Mouse (Mus musculus): ENCODE results near the gene Cdt1. TPM values are rescaled to one million over a fixed set of nuclear protein-coding genes. Genes with fewer than 3 reads are reported as not detected.
"Not testable (repeated sequence)": the region's sequence is repeated elsewhere in the genome, so short reads cannot be mapped to it uniquely, and the experiment has no call there.

The Cdt1 gene
- polyA plus RNA-seq, 1 experiment, result 68.5 TPM

DNA sequence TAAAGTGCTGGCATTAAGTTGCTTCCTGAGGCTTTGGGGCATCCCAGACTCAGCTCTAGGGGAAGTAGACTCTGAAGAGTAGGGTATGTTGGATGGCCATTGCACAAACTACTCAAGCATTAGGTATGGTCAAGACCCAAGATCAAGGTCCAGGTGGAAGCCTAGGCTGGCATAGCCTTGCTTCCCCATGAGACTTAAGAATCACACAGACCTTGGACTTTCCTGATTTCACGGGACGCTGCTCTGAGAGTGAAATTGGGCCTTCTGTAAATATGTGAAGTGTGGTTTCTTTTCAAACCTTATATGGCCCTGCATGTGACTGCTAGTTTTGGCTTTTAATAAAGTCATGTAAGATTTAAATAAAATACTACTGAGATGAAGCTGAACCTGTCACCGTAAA lies 4.9 kb downstream of the Cdt1 start:
- Histone ChIP-seq H3K4me1 (ENCODE audit: control insufficient read depth, insufficient read depth, low read length) (no peaks in the 10 kb centered on the region; the same call in 1 of the 2 replicates), H3K4me3 (replicated peaks; ENCODE audit: control insufficient read depth, low read depth, low read length) (no peak overlapping the region), H3K27ac (ENCODE audit: control insufficient read depth, insufficient read depth, low read depth, low read length, poor library complexity) (no peak overlapping the region)
- TF ChIP-seq CTCF (IDR thresholded peaks at IDR 0.05; ENCODE audit: control insufficient read depth, insufficient read depth, low read length) (no peak), POLR2A (IDR thresholded peaks at IDR 0.05; ENCODE audit: borderline replicate concordance, control insufficient read depth, low read depth, low read length) (no peak)
- 94% methylated on average over 3 of the region's 3 CpGs for WGBS

DNA sequence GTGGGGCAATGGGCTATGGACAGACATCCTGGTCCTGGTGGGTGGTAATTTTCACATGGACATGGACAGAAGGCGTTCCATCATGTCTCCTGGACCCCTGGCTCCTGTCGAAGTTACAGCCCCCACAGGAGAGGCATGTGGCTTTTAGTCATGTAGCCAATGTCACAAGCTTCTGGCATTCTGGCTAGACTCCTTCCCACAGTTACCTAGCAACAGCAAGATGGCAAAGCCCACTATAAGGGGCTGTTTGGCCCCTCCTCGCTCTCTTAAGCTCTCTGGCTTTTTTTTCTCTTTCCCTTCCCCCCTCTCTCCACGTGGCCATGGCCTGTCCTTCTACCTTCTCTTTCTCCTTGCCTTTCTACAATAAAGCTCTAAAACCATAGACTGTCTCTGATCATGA lies 5.4 kb downstream of the Cdt1 start:
- not testable (repeated sequence) for H3K4me3 ChIP-seq (replicated peaks; ENCODE audit: control insufficient read depth, low read depth, low read length); H3K27ac ChIP-seq (ENCODE audit: control insufficient read depth, insufficient read depth, low read depth, low read length, poor library complexity); H3K4me1 ChIP-seq (ENCODE audit: control insufficient read depth, insufficient read depth, low read length)
- WGBS, result 70% methylated on average over 4 of the region's 4 CpGs

DNA sequence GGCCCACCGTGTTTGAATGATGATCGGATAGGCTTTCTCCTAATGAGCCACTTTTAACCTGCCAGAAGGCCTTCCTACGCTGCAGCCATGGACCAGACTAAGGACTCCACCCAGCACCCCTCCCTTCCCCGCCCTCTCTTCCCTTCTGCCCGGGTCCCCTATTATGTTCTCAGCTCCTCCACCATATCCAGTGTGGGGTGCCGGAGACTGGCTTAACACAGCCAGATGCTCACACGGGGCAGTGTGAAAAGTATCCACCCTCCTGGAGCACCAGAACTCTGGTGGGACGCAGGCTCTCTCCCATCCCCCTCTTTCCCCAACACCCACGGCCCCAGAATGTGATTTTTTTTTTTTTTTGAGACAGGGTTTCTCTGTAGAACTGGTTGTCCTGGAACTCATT lies 5.8 kb downstream of the Cdt1 start:
- Histone ChIP-seq H3K4me1 (ENCODE audit: control insufficient read depth, insufficient read depth, low read length) (no peaks in the 10 kb centered on the region; the same call in 1 of the 2 replicates), H3K4me3 (replicated peaks; ENCODE audit: control insufficient read depth, low read depth, low read length) (no peak overlapping the region), H3K27ac (ENCODE audit: control insufficient read depth, insufficient read depth, low read depth, low read length, poor library complexity) (no peak overlapping the region)
- WGBS, result 59% methylated on average over 9 of the region's 9 CpGs
- TF ChIP-seq CTCF (IDR thresholded peaks at IDR 0.05; ENCODE audit: control insufficient read depth, insufficient read depth, low read length) (no peak), POLR2A (IDR thresholded peaks at IDR 0.05; ENCODE audit: borderline replicate concordance, control insufficient read depth, low read depth, low read length) (no peak)

DNA sequence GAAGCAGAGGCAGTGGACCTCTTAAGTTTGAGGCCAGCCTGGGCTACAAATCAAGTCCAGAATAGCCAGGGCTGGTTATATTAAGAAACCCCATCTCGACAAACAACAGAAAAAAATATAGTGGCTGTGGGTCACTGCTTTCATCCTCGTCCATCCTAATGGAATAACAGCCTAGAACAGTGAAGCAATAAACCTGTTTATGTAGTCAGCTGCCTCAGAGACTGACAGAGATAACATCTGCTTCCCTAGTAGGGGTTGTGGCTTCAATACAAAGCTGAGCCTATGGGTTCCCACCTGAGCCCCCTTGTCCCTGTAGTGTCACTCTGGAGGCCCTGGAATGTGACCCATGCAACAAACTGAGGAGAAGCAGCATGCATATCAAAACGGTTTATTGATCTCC lies 6.4 kb downstream of the Cdt1 start:
- 61% methylated on average over 3 of the region's 3 CpGs for WGBS
- Histone ChIP-seq H3K27ac (ENCODE audit: control insufficient read depth, insufficient read depth, low read depth, low read length, poor library complexity) (no peak overlapping the region), H3K4me3 (replicated peaks; ENCODE audit: control insufficient read depth, low read depth, low read length) (no peak overlapping the region), H3K4me1 (ENCODE audit: control insufficient read depth, insufficient read depth, low read length) (no peaks in the 10 kb centered on the region; the same call in 1 of the 2 replicates)
- no peak for TF ChIP-seq CTCF (IDR thresholded peaks at IDR 0.05; ENCODE audit: control insufficient read depth, insufficient read depth, low read length)
- TF ChIP-seq POLR2A (IDR thresholded peaks at IDR 0.05; ENCODE audit: borderline replicate concordance, control insufficient read depth, low read depth, low read length), result no peak

DNA sequence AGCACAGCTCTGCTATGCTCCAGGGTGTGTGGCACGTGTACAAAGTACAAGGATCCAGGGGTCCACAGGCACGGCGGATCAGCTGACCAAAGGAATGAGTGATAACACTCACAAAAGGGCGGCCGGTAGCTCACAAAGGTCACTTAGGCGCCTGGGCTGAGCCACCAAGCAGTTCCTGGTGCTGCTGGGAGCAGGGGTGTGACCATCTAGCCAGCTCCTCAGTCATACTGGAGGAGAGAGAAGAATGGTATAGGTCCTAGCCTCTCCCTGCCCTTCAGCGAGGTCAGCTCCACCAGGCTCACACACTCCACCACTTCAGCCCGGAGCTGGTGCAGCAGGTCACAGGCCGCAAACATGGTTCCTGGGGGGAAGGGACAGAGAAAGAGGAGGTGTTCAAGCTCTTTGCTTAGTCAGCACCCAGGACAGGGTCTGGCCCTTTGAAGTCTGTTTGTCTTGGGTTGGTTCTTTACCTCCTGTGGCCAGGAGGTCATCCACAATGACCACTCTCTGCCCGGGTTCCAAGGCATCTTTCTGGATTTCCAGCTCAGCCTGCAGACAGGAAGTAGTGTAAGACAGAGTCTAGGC lies 6.9 kb downstream of the Cdt1 start:
- TF ChIP-seq CTCF (IDR thresholded peaks at IDR 0.05; ENCODE audit: control insufficient read depth, insufficient read depth, low read length) (no peak), POLR2A (IDR thresholded peaks at IDR 0.05; ENCODE audit: borderline replicate concordance, control insufficient read depth, low read depth, low read length) (no peak)
- Histone ChIP-seq H3K27ac (ENCODE audit: control insufficient read depth, insufficient read depth, low read depth, low read length, poor library complexity) (peak overlapping the region; percentile 67), H3K4me3 (replicated peaks; ENCODE audit: control insufficient read depth, low read depth, low read length) (peak overlapping the region; percentile 29), H3K4me1 (ENCODE audit: control insufficient read depth, insufficient read depth, low read length) (no peaks in the 10 kb centered on the region; the same call in 1 of the 2 replicates)
- WGBS, result 71% methylated on average over 10 of the region's 10 CpGs

DNA sequence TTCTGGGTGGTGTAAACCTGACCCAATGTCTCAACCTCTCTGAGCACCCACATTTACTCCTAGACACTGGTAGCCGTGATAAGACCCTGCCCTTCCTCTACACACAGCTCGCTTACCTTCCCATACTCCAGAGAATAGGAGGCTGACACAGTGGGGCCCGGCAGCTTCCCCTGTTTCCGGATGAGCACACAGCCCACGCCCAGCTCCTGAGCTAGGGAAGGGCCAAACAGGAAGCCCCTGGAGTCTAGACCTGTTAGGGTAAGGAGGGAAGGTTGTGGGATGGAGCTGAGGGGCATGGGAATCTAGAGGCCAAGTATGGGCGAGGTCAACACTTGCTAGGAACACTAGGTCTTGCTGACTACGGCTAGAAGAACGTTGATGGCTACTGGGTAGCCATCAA lies 7.5 kb downstream of the Cdt1 start:
- TF ChIP-seq POLR2A (IDR thresholded peaks at IDR 0.05; ENCODE audit: borderline replicate concordance, control insufficient read depth, low read depth, low read length) (no peak), CTCF (IDR thresholded peaks at IDR 0.05; ENCODE audit: control insufficient read depth, insufficient read depth, low read length) (no peak)
- peak overlapping the region; percentile 67 for H3K27ac ChIP-seq (ENCODE audit: control insufficient read depth, insufficient read depth, low read depth, low read length, poor library complexity)
- 42% methylated on average over 8 of the region's 8 CpGs for WGBS
- H3K4me3 ChIP-seq (replicated peaks; ENCODE audit: control insufficient read depth, low read depth, low read length), result peak overlapping the region; percentile 71
- no peaks in the 10 kb centered on the region; the same call in 1 of the 2 replicates for H3K4me1 ChIP-seq (ENCODE audit: control insufficient read depth, insufficient read depth, low read length)

DNA sequence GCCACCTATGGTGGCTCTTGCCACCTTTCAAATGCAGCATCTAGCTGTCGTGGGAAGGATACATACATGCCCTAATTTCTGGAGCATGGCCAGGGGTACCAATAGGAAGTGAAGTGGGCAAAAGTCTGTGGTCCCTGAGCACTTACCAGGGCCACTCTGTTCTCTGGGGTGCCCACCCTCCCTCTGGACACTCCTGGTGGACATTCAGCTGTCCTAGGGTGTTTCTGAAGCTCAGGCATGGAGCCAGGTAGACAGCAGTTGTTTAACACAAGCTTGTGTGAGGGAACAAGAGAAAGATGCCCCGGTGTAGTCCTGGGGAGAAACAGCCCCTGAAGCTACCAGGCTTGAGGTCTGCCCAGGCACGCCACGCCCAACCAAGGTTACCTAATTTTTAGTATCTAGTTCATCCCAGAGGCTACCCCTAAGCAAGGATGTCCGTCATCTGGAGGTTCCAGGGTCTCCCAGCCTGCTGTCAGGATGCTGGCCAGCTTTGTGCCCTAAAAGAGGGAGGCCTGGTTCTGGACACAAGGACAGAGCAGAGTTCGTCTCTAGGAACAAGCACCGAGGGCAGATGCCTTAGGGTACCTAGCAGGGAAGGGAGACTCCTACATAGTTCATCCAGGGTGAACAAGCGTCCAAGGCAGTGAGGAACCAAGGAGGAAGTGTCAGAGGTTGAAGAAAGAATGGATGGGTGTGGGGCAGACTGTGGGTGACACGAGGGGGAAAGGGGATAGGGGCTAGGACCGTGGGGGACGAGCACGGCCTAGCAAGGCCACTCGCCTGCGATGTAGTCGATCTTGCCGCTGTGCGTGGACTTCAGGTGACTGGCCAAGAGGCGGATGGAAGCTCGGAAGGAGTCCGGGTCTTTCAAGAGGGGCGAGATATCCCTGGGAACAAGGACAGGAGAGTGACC lies 8.2 kb downstream of the Cdt1 start:
- TF ChIP-seq POLR2A (IDR thresholded peaks at IDR 0.05; ENCODE audit: borderline replicate concordance, control insufficient read depth, low read depth, low read length) (no peak), CTCF (IDR thresholded peaks at IDR 0.05; ENCODE audit: control insufficient read depth, insufficient read depth, low read length) (no peak)
- Histone ChIP-seq H3K27ac (ENCODE audit: control insufficient read depth, insufficient read depth, low read depth, low read length, poor library complexity) (peak overlapping the region; percentile 67), H3K4me1 (ENCODE audit: control insufficient read depth, insufficient read depth, low read length) (no peaks in the 10 kb centered on the region; the same call in 1 of the 2 replicates), H3K4me3 (replicated peaks; ENCODE audit: control insufficient read depth, low read depth, low read length) (peak overlapping the region; percentile 71)
- 6% methylated on average over 21 of the region's 21 CpGs for WGBS

DNA sequence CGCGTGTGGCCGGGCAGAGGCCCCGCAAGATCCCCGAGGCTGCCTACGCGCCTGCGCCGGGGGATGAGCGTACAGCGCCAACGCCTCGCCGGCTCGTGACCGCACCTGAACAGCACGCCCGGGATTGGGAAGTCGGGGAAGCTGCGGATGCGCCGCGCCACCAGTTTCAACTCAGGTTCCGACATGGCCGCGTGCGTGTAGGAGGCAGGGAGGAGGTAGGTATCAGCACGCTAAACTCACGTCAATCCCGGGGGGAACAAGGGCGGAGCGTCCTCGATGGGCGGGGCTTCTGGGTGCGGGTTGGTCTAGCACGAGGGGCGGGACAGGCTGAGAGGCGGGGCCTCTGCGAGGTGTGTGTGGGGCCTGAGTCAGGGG lies 8.8 kb downstream of the Cdt1 start, which contains the start of gene Aprt:
Gene Aprt, minus strand, starts transcription at position 262 of the 375 bp plus-strand sequence.
- H3K4me3 ChIP-seq (replicated peaks; ENCODE audit: control insufficient read depth, low read depth, low read length), result peak within 1 kb of the TSS; percentile 71
- H3K4me1 ChIP-seq (ENCODE audit: control insufficient read depth, insufficient read depth, low read length), result no peaks in the 10 kb centered on the region; the same call in 1 of the 2 replicates
- WGBS, result under 1% methylated on average over 39 of the region's 39 CpGs
- H3K27ac ChIP-seq (ENCODE audit: control insufficient read depth, insufficient read depth, low read depth, low read length, poor library complexity), result peak within 1 kb of the TSS; percentile 67
- no peak for TF ChIP-seq CTCF (IDR thresholded peaks at IDR 0.05; ENCODE audit: control insufficient read depth, insufficient read depth, low read length)
- TF ChIP-seq POLR2A (IDR thresholded peaks at IDR 0.05; ENCODE audit: borderline replicate concordance, control insufficient read depth, low read depth, low read length), result peak; percentile 71; the same call in 1 of the 2 replicates
